Mouse (Mus musculus) spleen, adult 12 weeks (tissue): Measurements from ENCODE around the gene Gpr108.
"Not testable (repeated sequence)": the region's sequence is repeated elsewhere in the genome, so short reads cannot be mapped to it uniquely, and the experiment has no call there.

ENCODE experiments used
- DNase-seq: peaks from one replicate; pipeline ENCODE4 v3.0.0; 2022; ENCODE audit warnings: low spot score

Gene Gpr108

GRCm38 (mm10) chr17:57248201-57248699, at the start of gene Gpr108:
Gene Gpr108, minus strand, starts transcription at chr17:57248446.
- DNase-seq = peak; percentile 76

- no peak for DNase-seq
Measured at GRCm38 (mm10) chr17:57297040-57297439, 48.8 kb upstream of the Gpr108 start.

DNA sequence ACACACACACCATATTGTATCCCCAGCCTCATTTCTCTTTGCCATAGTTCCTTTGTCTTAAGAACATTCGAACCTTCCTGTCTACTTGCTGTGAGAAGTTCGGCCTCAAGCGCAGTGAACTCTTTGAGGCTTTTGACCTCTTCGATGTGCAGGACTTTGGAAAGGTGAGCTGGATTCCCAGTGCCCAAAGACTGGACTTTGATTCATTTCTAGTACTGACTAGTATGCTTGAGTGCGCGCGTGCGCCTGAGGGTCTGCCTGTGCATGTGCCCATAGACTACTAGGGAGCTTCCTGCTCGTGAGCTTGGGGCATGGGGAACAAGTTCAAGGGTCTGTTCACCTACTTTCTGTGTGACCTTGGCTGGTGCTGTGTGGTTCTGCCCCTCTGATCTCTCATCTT, 47.7 kb upstream of the Gpr108 start:
- DNase-seq = no peak

DNA sequence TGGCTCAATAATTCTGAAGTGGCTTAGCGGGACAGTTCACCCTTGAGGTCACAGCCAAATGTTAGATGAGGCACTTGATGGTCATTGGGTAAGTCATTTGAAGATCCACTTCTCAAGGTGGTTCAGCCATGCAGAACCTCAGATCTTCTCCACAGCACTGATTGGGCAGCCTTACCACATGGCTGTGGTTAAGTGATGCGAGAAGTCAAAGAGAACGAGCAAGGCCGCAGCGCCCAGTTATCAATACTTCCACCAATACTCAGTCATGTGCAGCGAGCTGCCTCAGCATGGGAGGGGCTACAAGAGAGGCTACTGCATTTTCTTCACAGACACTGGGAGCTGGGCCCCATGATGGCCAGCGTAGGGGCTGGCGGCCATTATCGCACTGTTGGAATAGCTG, 44.7 kb upstream of the Gpr108 start:
- DNase-seq = no peak

DNA sequence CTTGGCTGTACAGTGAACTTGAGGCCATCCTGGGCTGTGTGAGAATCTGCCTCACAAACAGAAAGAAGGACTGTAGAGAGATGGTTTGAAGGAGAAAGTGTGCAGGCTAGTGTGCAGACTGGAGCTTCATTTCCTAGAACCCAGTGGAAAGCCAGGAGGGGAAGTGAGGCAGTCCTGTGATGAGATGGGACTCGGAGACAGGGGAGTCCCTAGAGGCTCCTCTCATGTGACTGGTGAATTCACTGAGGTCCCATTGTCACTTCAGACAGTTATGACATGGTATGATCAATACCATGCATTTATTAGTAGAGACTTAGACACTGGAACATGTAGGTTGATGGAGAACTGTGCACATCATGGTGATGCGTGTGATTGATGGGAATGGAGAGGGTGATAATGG, 44.1 kb upstream of the Gpr108 start:
- no peak for DNase-seq

GRCm38 (mm10) chr17:57290671-57291055, 42.4 kb upstream of the Gpr108 start:
- DNase-seq = no peak

- no peak for DNase-seq
Measured at GRCm38 (mm10) chr17:57290001-57290670, 41.9 kb upstream of the Gpr108 start.

DNA sequence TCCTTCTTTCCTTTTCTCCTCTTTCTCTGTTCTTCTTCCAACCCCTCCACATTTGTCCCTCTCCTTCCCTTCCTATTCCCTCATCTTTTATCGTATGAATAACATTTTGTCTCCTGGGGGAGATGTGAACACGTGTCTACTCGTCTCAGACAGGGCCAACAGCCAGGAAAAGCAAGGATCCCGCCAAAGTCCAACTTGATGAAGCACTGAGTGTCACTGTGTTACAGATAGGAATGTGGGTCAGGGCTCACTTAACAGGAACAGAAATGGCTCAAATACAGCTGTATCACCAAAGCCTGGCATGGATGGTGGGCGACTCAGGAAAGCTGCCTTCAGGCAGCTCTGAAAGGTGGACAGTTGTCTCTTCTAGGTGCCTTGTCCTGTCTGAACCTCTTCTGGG, 41.0 kb upstream of the Gpr108 start:
- no peak for DNase-seq

DNA sequence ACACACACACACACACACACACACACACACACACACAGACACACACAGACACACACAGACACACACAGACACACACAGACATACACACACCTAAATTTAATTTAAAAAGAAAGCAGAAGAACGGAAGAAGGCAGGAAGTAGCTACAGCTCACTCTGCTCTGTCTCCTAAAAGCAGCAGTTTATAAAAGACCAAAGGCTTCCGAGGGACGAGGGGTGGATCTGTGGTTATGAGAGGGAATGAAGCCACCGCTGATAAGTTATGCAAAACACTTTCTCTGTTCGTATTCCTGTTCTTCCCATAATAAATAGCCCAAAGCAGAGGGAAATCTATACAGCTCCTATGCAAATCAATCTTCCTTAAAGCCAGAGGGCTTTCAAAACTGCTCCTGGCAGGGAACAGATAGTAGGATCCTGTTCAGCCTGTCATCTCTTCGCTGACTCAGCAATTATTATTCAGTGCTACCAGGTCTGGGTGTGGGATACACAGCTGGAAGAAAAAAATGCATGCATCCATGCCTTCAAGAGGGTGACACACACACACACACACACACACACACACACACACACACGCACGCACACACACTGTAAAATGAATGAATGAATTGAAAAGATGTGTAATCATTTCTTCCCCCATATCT, 38.6 kb upstream of the Gpr108 start:
- no peak for DNase-seq

DNA sequence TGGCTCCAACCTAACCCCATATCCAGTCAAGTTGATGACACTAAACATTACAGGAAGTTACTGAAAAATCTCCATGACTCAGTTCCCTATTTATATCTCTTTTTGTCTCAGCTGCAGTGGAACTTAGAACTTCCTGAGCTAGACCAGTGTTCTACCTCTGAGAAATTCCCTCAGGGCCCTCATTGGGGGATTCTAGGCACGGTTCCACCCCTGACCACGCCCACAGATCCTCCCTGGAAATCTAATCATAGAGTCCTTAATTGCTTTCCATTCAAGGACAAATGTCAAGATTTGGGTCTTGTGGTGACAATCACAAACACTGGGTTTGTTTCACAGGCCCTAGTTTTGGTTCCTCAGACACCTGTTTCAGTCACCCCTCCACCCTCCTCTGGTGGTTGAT, 36.8 kb upstream of the Gpr108 start:
- DNase-seq = no peak

GRCm38 (mm10) chr17:57283906-57284305, 35.7 kb upstream of the Gpr108 start:
- DNase-seq = no peak

DNA sequence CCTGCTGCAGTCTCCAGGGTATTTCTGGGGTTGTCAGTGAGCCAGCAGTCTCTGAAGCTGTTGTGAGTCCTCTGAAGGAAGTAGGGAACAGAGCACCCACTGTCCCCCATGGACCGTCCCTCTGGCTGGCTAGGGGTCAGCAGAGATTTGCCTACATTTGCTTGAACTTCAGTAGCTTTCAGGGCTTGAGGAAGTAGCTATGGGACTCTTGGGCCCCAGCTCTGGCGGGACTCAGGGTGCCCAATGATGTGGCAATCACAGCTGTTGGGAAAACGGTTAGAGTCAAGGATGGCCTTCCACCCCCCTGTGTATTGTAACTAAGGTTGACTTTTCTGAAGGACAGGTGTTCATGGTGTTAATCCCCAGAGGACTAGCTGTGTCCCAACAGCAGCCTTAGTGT, 32.2 kb upstream of the Gpr108 start:
- no peak for DNase-seq

DNA sequence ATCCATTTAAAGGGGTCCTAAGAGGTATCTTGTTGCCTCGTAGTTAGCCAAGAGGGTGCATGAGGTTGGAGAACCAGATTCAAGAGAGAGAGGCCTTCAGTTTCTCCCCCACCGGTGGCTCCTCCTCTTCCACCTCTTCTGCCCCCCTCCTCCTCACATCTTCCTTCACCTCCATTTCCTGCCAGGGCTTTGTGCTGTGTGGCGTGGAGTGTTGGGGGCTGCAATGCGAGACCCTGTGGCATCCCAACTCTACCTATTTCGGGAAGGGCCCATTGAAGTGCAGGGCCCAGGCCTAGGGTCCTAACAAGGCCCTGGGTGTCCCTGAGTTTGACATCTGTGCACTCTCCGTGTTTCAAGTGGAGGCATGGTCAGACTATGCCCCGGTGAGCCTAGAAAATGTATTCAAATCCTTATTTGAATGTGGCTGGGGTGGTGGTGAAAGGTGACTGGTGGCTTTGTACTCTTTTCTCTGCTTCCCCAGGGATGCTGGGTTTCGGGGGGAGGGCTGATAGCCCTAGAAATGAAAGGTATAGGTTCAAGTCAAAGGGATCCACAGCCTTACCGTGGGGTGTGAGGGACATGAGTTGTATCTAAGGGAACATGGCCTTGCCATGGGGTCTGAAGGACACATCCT, 31.5 kb upstream of the Gpr108 start:
- DNase-seq = peak; percentile 25

GRCm38 (mm10) chr17:57278943-57279590, 30.8 kb upstream of the Gpr108 start, which contains the start of gene Vav1:
Gene Vav1, plus strand, starts transcription at chr17:57279100.
- peak; percentile 55 for DNase-seq

DNA sequence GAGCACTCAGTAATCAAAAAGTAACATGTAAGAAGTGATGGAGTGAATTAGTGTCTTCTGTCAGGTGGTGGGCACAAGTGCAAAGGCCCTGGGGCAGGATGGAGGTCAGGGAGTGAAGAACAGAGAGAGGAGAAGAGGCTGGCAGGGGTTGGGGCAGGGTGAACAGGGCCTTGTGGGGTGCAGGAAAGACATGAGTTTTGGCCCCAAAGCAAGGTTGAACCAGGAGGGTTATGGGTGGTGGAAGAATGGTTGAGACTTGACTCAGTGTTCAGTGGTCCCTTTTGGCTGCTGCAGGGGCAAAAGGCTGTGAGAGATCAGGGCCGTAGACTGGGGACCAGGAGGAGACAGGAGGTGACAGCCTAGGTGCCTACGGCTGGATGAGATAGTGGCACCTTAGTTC, 30.3 kb upstream of the Gpr108 start:
- DNase-seq = peak; percentile 7

- not testable (repeated sequence) for DNase-seq
Measured at GRCm38 (mm10) chr17:57277598-57278261, 29.5 kb upstream of the Gpr108 start.

- DNase-seq = peak; percentile 46
Measured at GRCm38 (mm10) chr17:57276634-57277121, 28.4 kb upstream of the Gpr108 start.

GRCm38 (mm10) chr17:57275997-57276351, 27.7 kb upstream of the Gpr108 start:
- no peak for DNase-seq

DNA sequence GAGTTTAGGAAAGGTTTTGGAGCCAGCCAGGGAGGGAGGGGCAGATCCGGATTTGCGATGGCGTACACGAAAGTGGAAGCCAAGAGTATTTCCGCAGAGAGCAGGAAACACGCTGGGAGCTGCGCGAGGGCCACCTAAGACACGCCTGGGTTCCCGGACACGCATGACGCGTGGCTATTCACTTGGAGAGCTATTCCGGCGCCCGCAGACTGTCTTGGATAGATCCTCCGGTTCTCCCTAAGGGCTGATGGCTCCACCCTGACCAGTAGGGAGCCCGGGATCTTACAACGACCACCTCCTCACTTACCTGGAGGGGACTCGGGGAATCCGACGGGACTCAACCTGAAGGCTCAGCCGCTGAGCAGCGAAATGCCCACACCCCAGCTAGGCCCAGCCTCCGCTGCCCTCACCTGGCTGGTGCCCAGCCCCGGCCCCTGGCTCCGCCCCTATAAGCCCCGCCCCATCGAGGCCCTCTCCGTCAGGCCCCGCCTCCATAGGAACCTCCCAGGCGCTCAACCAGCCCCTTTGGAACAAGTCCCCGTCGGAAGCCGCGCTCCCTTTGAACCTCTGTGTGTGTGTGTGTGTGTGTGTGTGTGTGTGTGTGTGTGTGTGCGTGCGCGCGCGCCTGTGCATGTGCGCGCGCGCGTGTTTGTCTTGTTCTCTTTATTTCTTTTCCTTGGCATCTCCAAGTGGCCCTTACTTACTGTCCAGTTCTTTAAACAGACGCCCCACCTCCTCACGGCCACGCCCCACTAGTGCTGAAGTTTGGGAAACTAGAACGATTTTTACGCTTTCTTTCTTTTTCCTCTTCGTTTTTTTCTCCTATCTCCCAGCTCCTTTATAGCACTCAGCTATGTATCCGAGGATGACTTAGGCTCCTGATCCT, 27.1 kb upstream of the Gpr108 start:
- peak; percentile 67 for DNase-seq

GRCm38 (mm10) chr17:57274686-57275085, 26.4 kb upstream of the Gpr108 start:
- no peak for DNase-seq

DNA sequence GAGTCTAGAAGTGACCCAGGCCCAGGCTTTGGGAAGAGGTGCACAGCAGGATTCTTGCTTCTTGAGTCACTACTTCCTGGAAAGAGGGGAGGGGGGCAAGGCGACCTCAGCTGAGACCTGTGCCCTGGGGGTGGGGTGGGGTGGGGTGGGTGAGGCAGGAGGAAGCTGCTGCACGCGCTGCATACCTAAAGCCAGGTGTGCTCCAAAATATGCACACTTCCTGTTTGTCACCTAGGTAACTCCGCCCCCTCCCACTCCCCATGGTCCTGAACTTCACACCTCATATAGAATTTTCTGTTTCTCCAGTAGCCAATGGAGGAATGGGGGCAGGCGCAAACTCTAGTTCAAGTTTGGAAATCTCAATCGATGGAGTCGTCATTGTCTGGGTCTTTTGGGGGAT, 25.6 kb upstream of the Gpr108 start:
- DNase-seq = no peak
